Mouse (Mus musculus) liver, postnatal 0 days (tissue): ENCODE measurements at regions not wholly inside any gene's neighbourhood (a gene's known extent, or its start where the extent isn't known, plus 50 kb on each side); places are given as distances from the start of the nearest gene placed in this dataset.

Experiments used
- ATAC-seq: fragments of 200-750 bp; cut with Nextera tagmentation; 2 replicates; pipeline ENCODE4 v1.8.0; 2017; ENCODE audit warnings: mild to moderate bottlenecking, moderate library complexity
- DNase-seq: peaks from one replicate; pipeline ENCODE4 v3.0.0-alpha.2; 2016
- H3K27ac ChIP-seq: fragments of 300-500 bp; sonication (generic); 2 replicates; pipeline ENCODE4 v1.5.1; 2014; ENCODE audit warnings: antibody characterized with exemption, moderate library complexity, mild to moderate bottlenecking, low read depth
- H3K27me3 ChIP-seq: fragments of 300-500 bp; sonication (generic); 2 replicates; pipeline ENCODE4 v1.6.1; 2014; ENCODE audit warnings: low read length, control low read depth, mixed read lengths; ENCODE audit not compliant: insufficient read depth
- H3K36me3 ChIP-seq: fragments of 300-500 bp; sonication (generic); replicated peaks from 2 replicates; pipeline ENCODE4 v1.6.1; 2014; ENCODE audit warnings: mild to moderate bottlenecking, control low read depth, low read length, moderate library complexity, mixed read lengths; ENCODE audit not compliant: insufficient read depth
- H3K4me1 ChIP-seq: fragments of 300-500 bp; sonication (generic); 2 replicates; pipeline ENCODE4 v1.6.1; 2014; ENCODE audit warnings: antibody characterized with exemption, mild to moderate bottlenecking, control low read depth; ENCODE audit not compliant: insufficient read depth
- H3K4me2 ChIP-seq: fragments of 300-500 bp; sonication (generic); 2 replicates; pipeline ENCODE4 v1.6.1; 2014; ENCODE audit warnings: low read depth, mild to moderate bottlenecking, low read length, moderate library complexity, mixed read lengths
- H3K4me3 ChIP-seq: fragments of 300-500 bp; sonication (generic); 2 replicates; pipeline ENCODE4 v1.5.1; 2014; ENCODE audit warnings: low read depth, low read length
- H3K9ac ChIP-seq: fragments of 300-500 bp; sonication (generic); replicated peaks from 2 replicates; pipeline ENCODE4 v1.6.1; 2014; ENCODE audit warnings: mild to moderate bottlenecking, moderate library complexity
- H3K9me3 ChIP-seq: fragments of 300-500 bp; sonication (generic); 2 replicates; pipeline ENCODE4 v1.6.1; 2016; ENCODE audit warnings: mild to moderate bottlenecking, control low read depth, low read length, mixed read lengths
- CTCF ChIP-seq: sonication (generic); IDR thresholded peaks from 2 replicates; pipeline ENCODE4 v1.5.1; 2016; ENCODE audit warnings: antibody characterized with exemption, low read depth
- EP300 ChIP-seq: IDR thresholded peaks from 2 replicates; pipeline ENCODE4 v1.6.1; 2016; ENCODE audit warnings: antibody characterized with exemption, low read depth, mild to moderate bottlenecking
- WGBS: fragments of 180-500 bp; shearing (Covaris S2); extraction: QIAGEN DNeasy Blood & Tissue Kit; methylation state at CpG from one replicate; pipeline ENCODE4 v1.1.7; 2014; ENCODE audit not compliant: insufficient replicate concordance; 5-methylcytosine and 5-hydroxymethylcytosine counted together

GRCm38 (mm10) chr9:94467846-94468245 is 70.0 kb downstream of the 1190002N15Rik start:
- H3K36me3 ChIP-seq = no peaks in the 10 kb centered on the region
- H3K9me3 ChIP-seq = no peaks in the 10 kb centered on the region
- H3K27ac ChIP-seq = no peak overlapping the region
- no peaks in the 10 kb centered on the region for H3K4me1 ChIP-seq
- 83% methylated on average over 3 of the region's 3 CpGs for WGBS
- H3K27me3 ChIP-seq = no peaks in the 10 kb centered on the region
- no peak overlapping the region for H3K4me2 ChIP-seq
- TF ChIP-seq EP300 (no peak), CTCF (no peak)
- no peak for DNase-seq
- no peak overlapping the region for H3K9ac ChIP-seq
- no peak overlapping the region for H3K4me3 ChIP-seq
- no peak for ATAC-seq

GRCm38 (mm10) chr9:94456085-94456531 is 81.8 kb downstream of the 1190002N15Rik start:
- H3K27ac ChIP-seq = peak overlapping the region; percentile 91
- DNase-seq (peak; percentile 69), ATAC-seq (peak; percentile 98)

GRCm38 (mm10) chr9:94455466-94455865 is 82.4 kb downstream of the 1190002N15Rik start:
- TF ChIP-seq CTCF (no peak), EP300 (no peak)
- no peaks in the 10 kb centered on the region for H3K9me3 ChIP-seq
- H3K27me3 ChIP-seq = no peaks in the 10 kb centered on the region
- H3K9ac ChIP-seq = no peak overlapping the region
- WGBS = 60% methylated on average over 7 of the region's 7 CpGs
- no peak overlapping the region for H3K4me3 ChIP-seq
- no peaks in the 10 kb centered on the region for H3K36me3 ChIP-seq
- peak overlapping the region; percentile 91 for H3K27ac ChIP-seq
- DNase-seq (no peak), ATAC-seq (no peak)
- no peaks in the 10 kb centered on the region for H3K4me1 ChIP-seq
- H3K4me2 ChIP-seq = peak overlapping the region; percentile 1; the same call in 1 of the 2 replicates

More at GRCm38 (mm10) chr9:94456085-94456531, 81.8 kb downstream of the 1190002N15Rik start:
- WGBS = 47% methylated on average over 6 of the region's 6 CpGs
- H3K36me3 ChIP-seq = no peaks in the 10 kb centered on the region
- no peaks in the 10 kb centered on the region for H3K9me3 ChIP-seq
- H3K4me1 ChIP-seq = no peaks in the 10 kb centered on the region
- H3K4me3 ChIP-seq = no peak overlapping the region
- no peak overlapping the region for H3K9ac ChIP-seq
- TF ChIP-seq EP300 (peak; percentile 76), CTCF (no peak)
- no peaks in the 10 kb centered on the region for H3K27me3 ChIP-seq
- H3K4me2 ChIP-seq = 0 out of 2 replicates have a peak overlapping the region, but pooled peaks have one; percentile 1

GRCm38 (mm10) chr9:94449911-94450310 is 88.0 kb downstream of the 1190002N15Rik start:
- 74% methylated on average over 8 of the region's 8 CpGs for WGBS
- no peaks in the 10 kb centered on the region for H3K36me3 ChIP-seq
- no peaks in the 10 kb centered on the region for H3K4me1 ChIP-seq
- no peak for TF ChIP-seq EP300
- no peak for TF ChIP-seq CTCF
- ATAC-seq (no peak), DNase-seq (no peak)
- no peak overlapping the region for H3K27ac ChIP-seq
- no peaks in the 10 kb centered on the region for H3K9me3 ChIP-seq
- H3K27me3 ChIP-seq = no peaks in the 10 kb centered on the region
- no peak overlapping the region for H3K4me3 ChIP-seq
- no peak overlapping the region for H3K9ac ChIP-seq
- H3K4me2 ChIP-seq = no peak overlapping the region

GRCm38 (mm10) chr9:94446182-94446763 is 91.6 kb downstream of the 1190002N15Rik start:
- Histone ChIP-seq H3K4me3 (no peak overlapping the region), H3K9ac (no peak overlapping the region), H3K4me1 (no peaks in the 10 kb centered on the region), H3K27ac (peak overlapping the region; percentile 34), H3K36me3 (no peaks in the 10 kb centered on the region), H3K27me3 (no peaks in the 10 kb centered on the region), H3K9me3 (no peaks in the 10 kb centered on the region), H3K4me2 (no peak overlapping the region)
- ATAC-seq (peak; percentile 86), DNase-seq (peak; percentile 17)
- TF ChIP-seq CTCF (no peak), EP300 (peak; percentile 66)
- 57% methylated on average over 8 of the region's 8 CpGs for WGBS

GRCm38 (mm10) chr9:94444140-94444789 is 93.6 kb downstream of the 1190002N15Rik start:
- Histone ChIP-seq H3K9me3 (no peaks in the 10 kb centered on the region), H3K4me1 (no peaks in the 10 kb centered on the region), H3K27me3 (no peaks in the 10 kb centered on the region), H3K27ac (no peak overlapping the region), H3K9ac (no peak overlapping the region), H3K4me3 (no peak overlapping the region), H3K36me3 (no peaks in the 10 kb centered on the region), H3K4me2 (no peak overlapping the region)
- ATAC-seq (no peak), DNase-seq (no peak)
- 65% methylated on average over 5 of the region's 5 CpGs for WGBS
- no peak for TF ChIP-seq CTCF
- no peak for TF ChIP-seq EP300

- ATAC-seq = no peak
- Histone ChIP-seq H3K9me3 (no peaks in the 10 kb centered on the region), H3K27ac (no peak overlapping the region), H3K9ac (no peak overlapping the region), H3K4me1 (no peaks in the 10 kb centered on the region), H3K4me2 (no peak overlapping the region), H3K4me3 (no peak overlapping the region), H3K36me3 (no peaks in the 10 kb centered on the region), H3K27me3 (no peaks in the 10 kb centered on the region)
- WGBS = 48% methylated on average over 4 of the region's 4 CpGs
- DNase-seq = no peak
- TF ChIP-seq CTCF (no peak), EP300 (no peak)
Observed at GRCm38 (mm10) chr9:94441393-94441792, 96.5 kb downstream of the 1190002N15Rik start.
